Mouse (Mus musculus) G1E (cell line): ENCODE measurements at regions not wholly inside any gene's neighbourhood (a gene's known extent, or its start where the extent isn't known, plus 50 kb on each side); places are given as distances from the start of the nearest gene placed in this dataset.

ENCODE experiments used
- ATAC-seq: 2 replicates; pipeline ENCODE4 v1.8.0; 2016; ENCODE audit warnings: mild to moderate bottlenecking; ENCODE audit not compliant: insufficient number of reproducible peaks, poor library complexity, low FRiP score, severe bottlenecking; ENCODE audit errors: extremely low read depth
- DNase-seq: peaks from one replicate; pipeline ENCODE4 v3.0.0; 2012; ENCODE audit warnings: low spot score
- H3K27me3 ChIP-seq: 2 replicates; pipeline ENCODE4 v1.6.1; 2012; ENCODE audit warnings: mild to moderate bottlenecking, low read length, inconsistent platforms; ENCODE audit not compliant: insufficient read depth
- H3K36me3 ChIP-seq: replicated peaks from 2 replicates; pipeline ENCODE3; 2012; ENCODE audit warnings: mild to moderate bottlenecking, inconsistent platforms
- H3K4me1 ChIP-seq: 2 replicates; pipeline ENCODE4 v1.6.1; 2012; ENCODE audit warnings: low read depth, low read length, inconsistent platforms, mixed read lengths; ENCODE audit not compliant: insufficient read depth
- H3K4me3 ChIP-seq: 2 replicates; pipeline ENCODE4 v1.5.1; 2012; ENCODE audit warnings: low read depth, mild to moderate bottlenecking, inconsistent platforms, low read length, moderate library complexity, mixed read lengths
- H3K9me3 ChIP-seq: replicated peaks from 2 replicates; pipeline ENCODE4 v1.6.1; 2012; ENCODE audit warnings: inconsistent platforms
- CTCF ChIP-seq: IDR thresholded peaks from 2 replicates; pipeline ENCODE4 v1.5.1; 2012; ENCODE audit warnings: low read depth, low read length, inconsistent platforms, mixed read lengths
- GATA1 ChIP-seq: IDR thresholded peaks from 2 replicates; pipeline ENCODE4 v1.6.1; 2012; ENCODE audit warnings: borderline replicate concordance, low read length, inconsistent platforms, mixed read lengths
- GATA2 ChIP-seq: IDR thresholded peaks from 2 replicates; pipeline ENCODE4 v1.6.1; 2012; ENCODE audit warnings: low read depth, low read length, inconsistent platforms, borderline replicate concordance
- POLR2AphosphoS5 ChIP-seq: IDR thresholded peaks from 2 replicates; pipeline ENCODE4 v1.6.1; 2012; ENCODE audit warnings: low read depth, low read length, inconsistent platforms; ENCODE audit not compliant: insufficient replicate concordance
- TAL1 ChIP-seq: conservative IDR thresholded peaks from 2 replicates; pipeline ENCODE4 v1.6.1; 2012; ENCODE audit warnings: low read depth, low read length, inconsistent platforms, mixed read lengths

DNA sequence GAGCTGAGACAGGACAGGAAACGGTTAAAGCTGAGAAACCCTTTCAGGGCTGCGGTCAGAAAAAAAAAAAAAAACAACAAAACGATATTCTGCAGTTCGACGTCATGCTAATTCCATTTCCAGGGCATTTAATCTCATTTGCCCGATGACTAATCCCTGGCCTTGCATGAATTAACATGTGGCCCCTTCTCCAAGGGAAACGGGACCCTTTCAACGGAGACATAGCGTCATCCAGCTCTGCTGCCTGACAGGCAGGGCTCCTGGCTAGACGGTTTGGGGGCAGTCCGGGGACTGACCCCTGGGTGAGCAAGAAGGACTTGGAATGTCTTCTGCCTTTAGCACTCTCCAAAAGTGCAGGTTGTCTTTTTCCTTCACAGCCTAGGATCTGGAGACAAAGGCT lies 128.7 kb downstream of the Kif26a start:
- H3K36me3 ChIP-seq = no peaks in the 10 kb centered on the region
- TF ChIP-seq CTCF (no peak), GATA1 (no peak), POLR2AphosphoS5 (no peak), GATA2 (no peak), TAL1 (no peak)
- no peak for ATAC-seq
- no peaks in the 10 kb centered on the region for H3K9me3 ChIP-seq
- no peak overlapping the region for H3K4me3 ChIP-seq
- DNase-seq = no peak
- no peaks in the 10 kb centered on the region for H3K4me1 ChIP-seq
- no peaks in the 10 kb centered on the region; the same call in 1 of the 2 replicates for H3K27me3 ChIP-seq

DNA sequence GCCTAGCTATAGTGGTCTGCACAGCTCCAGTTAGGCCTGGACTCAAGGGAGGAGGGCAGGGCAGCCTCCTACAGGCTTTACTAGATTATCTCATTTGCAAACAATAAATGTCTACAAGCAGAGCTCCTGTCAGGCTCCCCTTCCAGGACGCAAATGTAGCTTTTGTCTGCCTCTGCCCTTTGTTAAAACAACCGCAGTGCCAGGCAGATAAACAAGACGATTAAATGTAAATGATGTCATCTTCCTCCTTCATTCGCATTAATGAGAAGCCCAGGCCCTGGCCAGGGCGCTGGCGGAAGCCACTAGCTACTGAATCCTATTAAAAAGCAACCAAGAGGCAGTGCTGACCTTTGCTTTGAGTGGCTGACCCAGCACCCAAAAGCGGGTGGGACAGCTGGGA lies 130.6 kb downstream of the Kif26a start:
- Histone ChIP-seq H3K4me1 (no peaks in the 10 kb centered on the region), H3K4me3 (no peak overlapping the region), H3K9me3 (no peaks in the 10 kb centered on the region), H3K36me3 (no peaks in the 10 kb centered on the region), H3K27me3 (no peaks in the 10 kb centered on the region; the same call in 1 of the 2 replicates)
- no peak for ATAC-seq
- TF ChIP-seq TAL1 (no peak), GATA1 (no peak), CTCF (no peak), POLR2AphosphoS5 (no peak), GATA2 (no peak)
- no peak for DNase-seq

DNA sequence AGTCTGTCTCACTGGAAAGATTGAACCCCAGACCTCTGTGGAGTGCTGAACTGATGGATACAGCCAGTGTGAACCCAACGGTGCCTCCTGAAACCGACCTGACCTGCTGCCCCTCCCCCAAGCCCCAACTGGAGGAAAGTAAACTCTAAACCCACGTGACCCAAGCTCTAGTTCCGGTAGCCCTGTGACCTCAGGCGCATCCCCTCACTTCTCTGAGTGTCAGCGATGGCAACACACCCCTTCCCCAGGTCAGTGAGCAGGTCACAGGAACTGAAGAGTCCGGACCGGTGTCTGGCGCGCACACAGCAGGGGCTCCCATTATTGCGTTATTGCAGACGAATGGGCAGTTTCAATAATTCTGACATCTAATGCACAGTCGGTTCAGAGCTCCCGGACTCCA lies 131.5 kb downstream of the Kif26a start:
- H3K4me1 ChIP-seq = no peaks in the 10 kb centered on the region
- DNase-seq (no peak), ATAC-seq (no peak)
- TF ChIP-seq CTCF (no peak), GATA2 (no peak), POLR2AphosphoS5 (no peak), TAL1 (no peak), GATA1 (no peak)
- no peaks in the 10 kb centered on the region for H3K9me3 ChIP-seq
- H3K36me3 ChIP-seq = no peaks in the 10 kb centered on the region
- no peak overlapping the region for H3K4me3 ChIP-seq
- peaks cover 2% of the 10 kb centered on the region; the same call in 1 of the 2 replicates for H3K27me3 ChIP-seq

DNA sequence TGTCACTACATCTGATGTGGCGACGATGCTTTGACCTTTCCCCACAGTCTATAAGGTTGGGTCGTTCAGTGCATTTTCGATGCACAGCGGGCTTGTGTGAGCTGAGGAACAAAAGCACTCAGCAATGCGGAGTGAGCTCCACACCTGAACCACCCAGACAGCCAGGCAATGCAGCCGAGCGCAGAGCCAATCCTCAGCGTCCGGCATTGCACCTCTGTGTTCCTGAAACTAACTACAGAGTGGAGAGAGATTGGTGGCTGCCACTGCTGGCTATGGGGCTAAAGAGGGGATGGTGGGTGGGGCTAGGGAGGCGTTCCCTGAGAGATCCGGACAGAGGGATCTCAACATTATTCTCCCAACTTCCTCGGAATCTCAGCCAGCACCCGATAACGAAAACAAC lies 139.1 kb downstream of the Kif26a start:
- TF ChIP-seq POLR2AphosphoS5 (no peak), TAL1 (no peak), GATA1 (no peak), GATA2 (no peak), CTCF (no peak)
- Histone ChIP-seq H3K36me3 (no peaks in the 10 kb centered on the region), H3K4me3 (no peak overlapping the region), H3K4me1 (no peaks in the 10 kb centered on the region), H3K9me3 (no peaks in the 10 kb centered on the region), H3K27me3 (peaks cover 2% of the 10 kb centered on the region; the same call in 1 of the 2 replicates)
- DNase-seq (no peak), ATAC-seq (no peak)

DNA sequence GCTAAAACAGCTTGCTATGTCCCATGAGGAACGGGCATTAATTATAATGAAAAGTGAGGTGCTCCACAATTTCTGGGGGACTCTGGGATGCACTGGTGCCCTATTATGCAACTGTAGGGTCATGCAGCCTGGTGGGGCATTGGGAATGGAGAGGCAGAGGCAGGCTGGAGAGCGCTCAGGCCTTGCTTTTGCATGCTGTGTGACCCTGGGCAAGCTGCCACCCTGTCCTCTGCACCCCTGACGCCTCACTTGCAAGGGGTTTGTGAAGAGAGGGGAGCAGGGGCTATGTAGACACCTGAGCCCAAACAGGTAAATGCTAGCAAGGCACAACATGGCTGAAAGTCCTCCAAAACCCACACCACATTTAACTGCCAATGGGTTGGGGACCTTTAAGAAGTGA lies 142.8 kb downstream of the Kif26a start:
- DNase-seq (no peak), ATAC-seq (no peak)
- H3K9me3 ChIP-seq = no peaks in the 10 kb centered on the region
- no peak for TF ChIP-seq TAL1
- TF ChIP-seq GATA1 = no peak
- no peak for TF ChIP-seq CTCF
- no peak for TF ChIP-seq POLR2AphosphoS5
- TF ChIP-seq GATA2 = no peak
- no peaks in the 10 kb centered on the region for H3K36me3 ChIP-seq
- H3K4me1 ChIP-seq = no peaks in the 10 kb centered on the region; the same call in 1 of the 2 replicates
- no peak overlapping the region for H3K4me3 ChIP-seq
- H3K27me3 ChIP-seq = no peaks in the 10 kb centered on the region; the same call in 1 of the 2 replicates

DNA sequence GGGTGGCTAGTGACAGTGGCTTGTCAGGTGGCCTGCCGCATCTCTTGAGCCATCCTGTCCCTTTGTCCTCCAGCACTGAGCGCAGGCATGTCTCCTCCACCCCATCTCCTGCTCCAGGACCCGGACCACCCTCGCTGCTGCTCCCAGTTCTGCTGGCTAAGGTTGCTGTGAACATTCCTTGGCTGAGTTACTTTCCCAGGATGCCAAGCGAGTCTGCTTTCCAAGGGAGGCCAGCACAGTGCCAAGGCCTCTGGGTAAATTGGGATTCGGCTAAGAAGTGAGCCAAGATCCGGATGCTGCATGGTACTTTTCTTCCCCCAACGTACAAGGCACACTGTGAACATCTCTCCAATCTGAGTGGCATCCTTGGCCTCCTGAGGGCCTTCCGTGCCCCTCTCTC lies 144.3 kb downstream of the Kif26a start:
- no peak for ATAC-seq
- Histone ChIP-seq H3K27me3 (no peaks in the 10 kb centered on the region; the same call in 1 of the 2 replicates), H3K9me3 (no peaks in the 10 kb centered on the region), H3K4me1 (no peaks in the 10 kb centered on the region; the same call in 1 of the 2 replicates), H3K4me3 (no peak overlapping the region), H3K36me3 (no peaks in the 10 kb centered on the region)
- no peak for DNase-seq
- TF ChIP-seq POLR2AphosphoS5 (no peak), GATA2 (no peak), GATA1 (no peak), TAL1 (no peak), CTCF (no peak)
